Mouse (Mus musculus) megakaryocyte, embryonic 14.5 days (primary cell): Measurements from ENCODE around the gene Arid3a.

Experiments used
- FLI1 ChIP-seq: IDR thresholded peaks from 2 replicates; pipeline ENCODE4 v1.6.1; 2012; ENCODE audit warnings: low read length, inconsistent platforms, mixed read lengths
- GATA1 ChIP-seq: IDR thresholded peaks from 3 replicates; pipeline ENCODE4 v1.6.1; 2012; ENCODE audit warnings: mixed read lengths, low read length, inconsistent platforms, borderline replicate concordance

DNA sequence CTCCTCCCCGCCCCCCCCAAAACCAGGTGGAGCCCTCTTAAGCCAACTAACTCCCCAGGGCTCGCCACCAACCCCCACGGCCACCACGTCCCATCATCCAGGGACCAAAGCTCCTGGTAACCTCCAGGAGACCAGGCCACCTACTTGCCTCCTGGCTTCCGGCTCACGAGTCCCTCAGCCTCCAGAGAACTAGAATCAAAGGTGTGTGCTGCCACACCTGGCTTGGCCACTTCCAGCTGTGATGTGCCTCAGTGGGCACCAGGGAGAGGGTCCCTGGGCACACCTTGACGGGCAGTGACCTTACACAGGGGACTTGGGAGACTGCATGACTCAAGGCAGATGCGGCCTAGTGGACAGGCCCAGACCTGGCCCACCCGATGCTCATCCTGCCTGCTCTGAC, 28.8 kb downstream of the Arid3a start:
- TF ChIP-seq FLI1 (no peak), GATA1 (no peak)
